Mouse (Mus musculus): ENCODE data around the gene Agmo. TPM values are rescaled to one million over a fixed set of nuclear protein-coding genes. Genes with fewer than 3 reads are reported as not detected.

Agmo gene
- polyA plus RNA-seq, 1 experiment from 2014 or later = 1.0 TPM

GRCm38 (mm10) chr12:37445255-37445654, 203.8 kb downstream of the Agmo start:
- Histone ChIP-seq H3K27me3 (no peaks in the 10 kb centered on the region), H3K36me3 (no peaks in the 10 kb centered on the region), H3K4me2 (no peak overlapping the region), H3K27ac (no peak overlapping the region), H3K4me1 (0 out of 2 replicates have a peak, but pooled peaks cover 7% of the 10 kb centered on the region), H3K9me3 (no peaks in the 10 kb centered on the region), H3K4me3 (no peak overlapping the region), H3K9ac (no peak overlapping the region)
- 50% methylated on average over 9 of the region's 9 CpGs for WGBS
- ATAC-seq (ENCODE audit: insufficient number of reproducible peaks, low FRiP score, low TSS enrichment, low read depth) = no peak

- no peak overlapping the region for H3K9ac ChIP-seq
- H3K4me3 ChIP-seq = no peak overlapping the region
- H3K4me1 ChIP-seq = no peaks in the 10 kb centered on the region
Measured at GRCm38 (mm10) chr12:37449597-37449996, 208.2 kb downstream of the Agmo start.

GRCm38 (mm10) chr12:37450366-37451156, 209.1 kb downstream of the Agmo start:
- Histone ChIP-seq H3K27me3 (no peaks in the 10 kb centered on the region), H3K4me2 (no peak overlapping the region), H3K9me3 (no peaks in the 10 kb centered on the region), H3K4me1 (no peaks in the 10 kb centered on the region), H3K36me3 (no peaks in the 10 kb centered on the region), H3K9ac (no peak overlapping the region), H3K4me3 (no peak overlapping the region), H3K27ac (no peak overlapping the region)
- no peak for ATAC-seq (ENCODE audit: insufficient number of reproducible peaks, low FRiP score, low TSS enrichment, low read depth)
- 9% methylated on average over 6 of the region's 6 CpGs for WGBS

More at GRCm38 (mm10) chr12:37449597-37449996, 208.2 kb downstream of the Agmo start:
- Histone ChIP-seq H3K27ac (no peak overlapping the region), H3K9me3 (no peaks in the 10 kb centered on the region), H3K27me3 (no peaks in the 10 kb centered on the region), H3K4me2 (no peak overlapping the region), H3K36me3 (no peaks in the 10 kb centered on the region)
- 25% methylated on average over 2 of the region's 2 CpGs for WGBS
- ATAC-seq (ENCODE audit: insufficient number of reproducible peaks, low FRiP score, low TSS enrichment, low read depth) = no peak

- no peak overlapping the region for H3K4me2 ChIP-seq
- no peak overlapping the region for H3K9ac ChIP-seq
- H3K4me1 ChIP-seq = no peaks in the 10 kb centered on the region
- H3K4me3 ChIP-seq = no peak overlapping the region
- ATAC-seq (ENCODE audit: insufficient number of reproducible peaks, low FRiP score, low TSS enrichment, low read depth) = no peak
- no peaks in the 10 kb centered on the region for H3K27me3 ChIP-seq
- no peaks in the 10 kb centered on the region for H3K9me3 ChIP-seq
- WGBS = 58% methylated on average over 5 of the region's 5 CpGs
- no peaks in the 10 kb centered on the region for H3K36me3 ChIP-seq
- H3K27ac ChIP-seq = no peak overlapping the region
Measured at GRCm38 (mm10) chr12:37471631-37472030, 230.2 kb downstream of the Agmo start.

GRCm38 (mm10) chr12:37476849-37477248, 235.4 kb downstream of the Agmo start:
- no peaks in the 10 kb centered on the region for H3K4me1 ChIP-seq
- no peak for ATAC-seq (ENCODE audit: insufficient number of reproducible peaks, low FRiP score, low TSS enrichment, low read depth)
- H3K27ac ChIP-seq = no peak overlapping the region
- no peaks in the 10 kb centered on the region for H3K36me3 ChIP-seq
- 93% methylated on average over 2 of the region's 2 CpGs for WGBS
- no peaks in the 10 kb centered on the region for H3K27me3 ChIP-seq
- H3K4me2 ChIP-seq = no peak overlapping the region
- H3K9me3 ChIP-seq = no peaks in the 10 kb centered on the region
- H3K9ac ChIP-seq = no peak overlapping the region
- H3K4me3 ChIP-seq = no peak overlapping the region

GRCm38 (mm10) chr12:37487991-37488390, 246.6 kb downstream of the Agmo start:
- WGBS = 69% methylated on average over 3 of the region's 3 CpGs
- no peaks in the 10 kb centered on the region for H3K27me3 ChIP-seq
- H3K36me3 ChIP-seq = no peaks in the 10 kb centered on the region
- H3K4me1 ChIP-seq = no peaks in the 10 kb centered on the region
- H3K4me2 ChIP-seq = no peak overlapping the region
- H3K4me3 ChIP-seq = no peak overlapping the region
- no peak overlapping the region for H3K27ac ChIP-seq
- ATAC-seq (ENCODE audit: insufficient number of reproducible peaks, low FRiP score, low TSS enrichment, low read depth) = no peak
- no peak overlapping the region for H3K9ac ChIP-seq
- no peaks in the 10 kb centered on the region for H3K9me3 ChIP-seq

GRCm38 (mm10) chr12:37498871-37499270, 257.4 kb downstream of the Agmo start:
- no peaks in the 10 kb centered on the region for H3K9me3 ChIP-seq
- H3K27me3 ChIP-seq = no peaks in the 10 kb centered on the region
- H3K4me1 ChIP-seq = no peaks in the 10 kb centered on the region
- H3K9ac ChIP-seq = no peak overlapping the region
- H3K36me3 ChIP-seq = no peaks in the 10 kb centered on the region
- H3K4me2 ChIP-seq = no peak overlapping the region
- 61% methylated on average over 3 of the region's 3 CpGs for whole genome bisulfite sequencing
- H3K27ac ChIP-seq = no peak overlapping the region
- no peak overlapping the region for H3K4me3 ChIP-seq
- no peak for ATAC-seq (ENCODE audit: insufficient number of reproducible peaks, low FRiP score, low TSS enrichment, low read depth)

GRCm38 (mm10) chr12:37507406-37507805, 266.0 kb downstream of the Agmo start:
- Histone ChIP-seq H3K9ac (no peak overlapping the region), H3K9me3 (no peaks in the 10 kb centered on the region), H3K36me3 (no peaks in the 10 kb centered on the region), H3K27ac (no peak overlapping the region), H3K4me2 (no peak overlapping the region), H3K27me3 (no peaks in the 10 kb centered on the region), H3K4me3 (no peak overlapping the region), H3K4me1 (no peaks in the 10 kb centered on the region)
- no peak for ATAC-seq (ENCODE audit: insufficient number of reproducible peaks, low FRiP score, low TSS enrichment, low read depth)
- WGBS = 50% methylated on average over 1 of the region's 1 CpGs

GRCm38 (mm10) chr12:37507826-37508225, 266.4 kb downstream of the Agmo start:
- Histone ChIP-seq H3K36me3 (no peaks in the 10 kb centered on the region), H3K27me3 (no peaks in the 10 kb centered on the region), H3K4me3 (no peak overlapping the region), H3K4me2 (no peak overlapping the region), H3K9me3 (no peaks in the 10 kb centered on the region), H3K4me1 (no peaks in the 10 kb centered on the region), H3K27ac (no peak overlapping the region), H3K9ac (no peak overlapping the region)
- ATAC-seq (ENCODE audit: insufficient number of reproducible peaks, low FRiP score, low TSS enrichment, low read depth) = no peak
- WGBS = 53% methylated on average over 2 of the region's 2 CpGs

- no peak overlapping the region for H3K4me2 ChIP-seq
- H3K4me3 ChIP-seq = no peak overlapping the region
- no peak for ATAC-seq (ENCODE audit: insufficient number of reproducible peaks, low FRiP score, low TSS enrichment, low read depth)
- H3K27ac ChIP-seq = no peak overlapping the region
- WGBS = 62% methylated on average over 1 of the region's 1 CpGs
- no peaks in the 10 kb centered on the region for H3K9me3 ChIP-seq
- H3K36me3 ChIP-seq = no peaks in the 10 kb centered on the region
- no peaks in the 10 kb centered on the region for H3K27me3 ChIP-seq
- H3K9ac ChIP-seq = no peak overlapping the region
- H3K4me1 ChIP-seq = no peaks in the 10 kb centered on the region
Measured at GRCm38 (mm10) chr12:37521772-37522171, 280.3 kb downstream of the Agmo start.

- Histone ChIP-seq H3K36me3 (no peaks in the 10 kb centered on the region), H3K4me1 (no peaks in the 10 kb centered on the region), H3K9ac (no peak overlapping the region), H3K27me3 (no peaks in the 10 kb centered on the region), H3K4me2 (no peak overlapping the region), H3K4me3 (no peak overlapping the region), H3K9me3 (no peaks in the 10 kb centered on the region), H3K27ac (no peak overlapping the region)
- ATAC-seq (ENCODE audit: insufficient number of reproducible peaks, low FRiP score, low TSS enrichment, low read depth) = no peak
- 84% methylated on average over 3 of the region's 3 CpGs for WGBS
Measured at GRCm38 (mm10) chr12:37524662-37525061, 283.2 kb downstream of the Agmo start.

- no peaks in the 10 kb centered on the region for H3K27me3 ChIP-seq
Measured at GRCm38 (mm10) chr12:37540994-37541393, 299.6 kb downstream of the Agmo start.

More at GRCm38 (mm10) chr12:37540994-37541393, 299.6 kb downstream of the Agmo start:
- Histone ChIP-seq H3K9ac (no peak overlapping the region), H3K36me3 (no peaks in the 10 kb centered on the region), H3K9me3 (no peaks in the 10 kb centered on the region), H3K4me1 (no peaks in the 10 kb centered on the region), H3K4me3 (no peak overlapping the region), H3K27ac (no peak overlapping the region), H3K4me2 (no peak overlapping the region)
- WGBS = 7% methylated on average over 1 of the region's 1 CpGs
- no peak for ATAC-seq (ENCODE audit: insufficient number of reproducible peaks, low FRiP score, low TSS enrichment, low read depth)

Measured in limb, embryonic 15.5 days (tissue).